Mouse (Mus musculus) myocyte (in vitro differentiated cells): ENCODE data around the gene Tnik.

ENCODE experiments used
- MAX ChIP-seq: IDR thresholded peaks from one replicate; pipeline ENCODE4 v1.6.1; 2011; ENCODE audit warnings: low read depth, mild to moderate bottlenecking, control low read depth
- POLR2A ChIP-seq: IDR thresholded peaks from one replicate; pipeline ENCODE4 v1.6.1; 2011; ENCODE audit warnings: low read depth, mild to moderate bottlenecking, control low read depth, moderate library complexity; ENCODE audit not compliant: insufficient read length
- REST ChIP-seq: IDR thresholded peaks from one replicate; pipeline ENCODE4 v1.6.1; 2011; ENCODE audit warnings: mild to moderate bottlenecking, control low read depth, moderate library complexity; ENCODE audit not compliant: insufficient read depth, insufficient read length
- TCF3 ChIP-seq: IDR thresholded peaks from one replicate; pipeline ENCODE4 v1.6.1; 2011; ENCODE audit warnings: low read depth, control low read depth; ENCODE audit not compliant: insufficient read length

GRCm38 (mm10) chr3:28699601-28700000 is 436.6 kb downstream of the Tnik start:
- TF ChIP-seq TCF3 (no peak), POLR2A (no peak), MAX (no peak), REST (no peak)
